Mouse (Mus musculus) 416B (cell line): Measurements from ENCODE around the gene Lgr6.

Experiments
- DNase-seq: peaks from one replicate; pipeline ENCODE4 v3.0.0; 2011; ENCODE audit warnings: low read depth

Gene Lgr6

DNA sequence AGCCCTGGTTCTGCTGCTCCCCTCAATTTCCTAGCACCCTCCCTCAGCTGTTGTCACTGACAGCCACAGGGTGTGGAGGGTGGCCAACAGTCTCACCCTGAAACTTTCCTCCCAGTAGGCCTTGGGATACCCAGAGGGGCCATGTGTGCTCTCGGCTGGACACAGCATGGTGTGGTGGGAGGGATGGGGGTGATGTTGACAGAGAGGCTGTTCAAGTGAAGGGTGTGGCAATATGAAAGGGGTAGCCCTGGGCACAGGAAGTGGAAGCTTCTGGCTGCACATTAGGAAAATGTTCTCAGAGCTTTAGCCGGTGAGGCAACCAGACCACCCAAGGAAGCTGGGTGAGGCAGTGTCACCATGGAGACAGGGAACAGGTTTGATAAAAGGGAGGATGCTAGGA lies 26.1 kb downstream of the Lgr6 start:
- no peak for DNase-seq

DNA sequence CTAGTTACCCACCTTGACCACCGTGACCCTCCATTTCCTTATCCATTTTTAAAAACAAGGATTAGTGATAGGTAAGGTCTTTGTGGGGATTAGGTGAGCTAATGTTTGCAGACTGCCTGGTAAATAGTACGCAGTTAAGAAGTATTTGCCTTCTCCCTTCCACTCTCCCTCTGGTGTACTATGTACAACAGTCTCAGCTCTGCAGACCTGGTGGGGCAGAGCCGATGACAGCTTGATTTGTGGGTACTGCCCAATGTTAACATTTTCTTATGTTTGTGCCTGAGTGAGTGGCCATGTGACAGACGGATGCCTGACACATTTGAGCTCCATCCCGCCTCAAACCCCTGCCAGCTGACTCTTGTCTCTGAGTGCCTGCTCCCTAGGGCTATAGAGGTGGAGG lies 28.6 kb downstream of the Lgr6 start:
- DNase-seq: no peak

DNA sequence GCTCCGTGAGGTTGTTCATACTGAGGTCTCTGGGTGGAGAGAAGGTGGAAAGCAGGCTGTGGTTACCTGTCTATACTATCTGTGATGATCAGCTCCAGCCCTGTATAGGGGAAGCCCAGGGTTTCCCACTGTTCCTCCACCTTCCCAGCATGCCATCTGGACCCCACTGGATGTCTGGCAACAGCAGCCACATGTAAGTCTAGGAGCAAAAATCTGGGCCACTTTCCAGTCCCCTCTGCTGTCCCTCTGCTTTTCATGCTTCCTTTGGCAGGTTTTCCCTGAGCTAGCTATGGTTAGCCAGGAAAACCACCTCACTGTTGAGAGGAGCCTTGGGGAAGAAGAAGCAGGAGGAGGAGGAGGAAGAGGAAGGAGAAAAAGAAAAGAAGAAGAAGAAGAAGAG lies 29.8 kb downstream of the Lgr6 start:
- no peak for DNase-seq

DNA sequence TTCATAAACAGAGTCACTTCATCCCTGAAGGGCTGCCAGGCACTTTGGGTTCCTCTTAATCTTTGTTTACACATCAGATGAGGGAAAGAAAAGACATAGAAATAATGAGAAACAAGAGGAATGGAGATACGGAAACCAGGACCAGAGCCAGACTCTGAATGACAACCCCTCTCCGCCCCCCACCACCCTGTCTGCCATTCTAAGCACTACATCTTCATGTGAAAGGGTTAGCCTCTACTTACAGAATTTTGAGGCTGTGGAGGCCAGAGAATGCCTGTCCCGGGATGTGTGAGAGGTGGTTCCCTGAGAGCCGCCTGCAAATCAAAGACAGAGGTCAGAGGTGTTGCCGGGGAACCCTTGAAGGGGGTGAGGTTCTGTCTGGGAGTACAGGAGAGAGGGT lies 32.4 kb downstream of the Lgr6 start:
- no peak for DNase-seq

DNA sequence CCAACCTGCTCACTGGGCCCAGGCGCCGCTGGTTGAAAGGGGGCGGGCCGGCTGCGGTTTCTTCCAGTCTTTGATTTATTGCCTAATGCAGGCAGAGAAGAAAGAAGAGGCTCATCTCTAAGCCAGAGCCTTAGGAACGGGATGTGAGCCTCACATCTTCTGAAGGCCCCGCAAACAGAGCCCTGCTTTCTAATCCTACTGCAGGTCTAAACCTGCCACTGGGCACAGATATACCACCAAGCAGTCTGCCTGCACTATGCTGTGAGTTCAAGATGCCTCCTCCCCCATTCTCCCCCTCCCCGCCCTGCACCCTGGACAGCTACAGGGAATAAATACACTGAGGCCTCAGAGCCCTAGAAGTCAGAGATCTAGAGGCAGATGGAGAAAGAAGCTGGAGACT lies 35.2 kb downstream of the Lgr6 start:
- DNase-seq: no peak

DNA sequence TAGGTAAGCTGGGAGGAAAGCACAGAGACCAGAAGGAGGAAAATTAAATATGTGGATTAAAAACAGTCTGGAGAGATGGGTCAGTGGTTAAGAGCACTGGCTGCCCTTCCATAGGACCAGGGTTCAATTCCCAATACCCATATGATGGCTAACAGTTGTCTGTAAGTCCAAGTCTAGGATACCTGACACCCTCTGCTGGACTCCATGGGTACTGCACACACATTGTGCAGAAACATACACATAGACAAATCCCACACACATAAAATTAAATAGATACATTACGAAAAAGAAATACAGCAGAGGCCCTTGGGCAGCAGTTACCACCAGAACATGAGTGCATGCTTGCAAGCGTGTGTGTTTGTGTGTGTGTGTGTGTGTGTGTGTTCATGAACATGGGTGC lies 40.6 kb downstream of the Lgr6 start:
- DNase-seq: peak; percentile 4

DNA sequence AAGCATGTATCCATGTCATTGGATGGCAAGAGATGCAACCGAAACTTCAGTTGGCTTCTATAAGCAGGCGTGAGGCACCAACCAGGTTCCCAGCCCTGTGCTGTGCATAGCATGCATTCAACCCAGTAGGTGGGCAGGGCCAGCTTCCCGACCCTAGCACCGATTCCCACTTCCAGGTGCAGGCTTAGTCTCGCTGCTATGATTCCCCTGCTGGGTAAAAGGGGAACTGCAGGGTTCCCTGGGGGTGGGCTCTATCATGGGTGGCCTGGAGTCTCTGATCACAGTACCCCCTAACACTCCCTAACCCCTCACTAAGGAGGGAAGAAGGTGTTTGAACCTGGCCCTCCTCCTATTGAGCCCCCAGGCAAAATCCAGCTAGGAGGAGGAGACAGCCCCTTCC lies 42.1 kb downstream of the Lgr6 start:
- no peak for DNase-seq

DNA sequence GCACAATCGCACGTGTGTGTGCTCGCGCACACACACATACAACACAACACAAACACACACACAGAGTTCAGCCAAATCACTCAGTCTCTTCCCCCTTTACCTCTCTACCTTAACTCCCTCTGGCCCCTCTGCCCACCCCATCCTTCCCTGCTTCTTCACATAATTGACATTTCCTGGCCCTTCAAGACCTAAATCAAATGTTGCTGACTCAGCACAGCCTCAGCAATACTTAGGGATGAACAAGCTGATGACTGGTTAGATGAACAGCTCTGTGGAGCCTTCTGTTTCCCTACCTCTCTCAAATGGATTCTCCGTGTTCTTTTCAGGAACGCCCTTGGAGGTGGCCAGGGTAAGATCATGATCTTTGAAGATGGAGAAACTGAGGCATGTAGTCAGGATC lies 43.8 kb downstream of the Lgr6 start:
- no peak for DNase-seq

DNA sequence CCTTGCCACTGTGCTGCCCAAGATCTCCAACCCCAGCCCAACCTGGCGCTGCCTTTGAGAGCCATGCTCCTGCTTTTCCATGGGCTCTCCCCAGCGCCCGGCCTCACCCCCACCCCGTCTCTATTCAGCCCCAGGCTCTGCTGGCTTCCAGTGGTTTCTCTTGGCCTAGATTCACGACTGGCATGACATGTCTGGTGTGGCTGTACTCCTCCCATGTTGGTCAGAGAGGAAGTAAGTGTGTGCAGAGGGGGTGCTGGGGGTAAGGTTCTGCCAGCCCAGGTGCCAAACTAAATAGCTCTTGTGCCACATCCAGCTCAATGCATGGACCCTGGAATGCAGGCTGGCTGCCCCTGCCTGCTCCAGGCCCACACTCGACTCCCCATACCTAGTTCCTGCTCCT lies 44.9 kb downstream of the Lgr6 start:
- no peak for DNase-seq

DNA sequence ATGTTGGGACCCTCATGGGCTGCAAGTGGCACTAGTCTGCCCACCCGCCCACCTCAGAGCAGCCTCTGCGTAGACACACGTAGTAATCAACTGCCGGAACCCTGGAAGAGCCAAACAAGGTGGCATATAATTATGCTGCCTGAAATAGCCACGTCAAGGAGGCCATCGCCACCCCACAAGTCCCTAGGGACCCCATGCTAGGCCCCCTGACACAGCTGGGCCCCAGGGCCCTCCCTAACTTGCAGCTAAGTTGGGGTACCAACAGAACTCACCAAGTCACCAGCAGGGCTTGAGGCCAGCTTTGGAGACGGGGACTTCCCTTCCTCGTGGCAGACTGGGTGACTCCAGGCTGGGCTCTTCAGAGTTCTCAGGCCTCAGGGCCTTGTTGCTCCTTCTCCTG lies 48.2 kb downstream of the Lgr6 start:
- no peak for DNase-seq

DNA sequence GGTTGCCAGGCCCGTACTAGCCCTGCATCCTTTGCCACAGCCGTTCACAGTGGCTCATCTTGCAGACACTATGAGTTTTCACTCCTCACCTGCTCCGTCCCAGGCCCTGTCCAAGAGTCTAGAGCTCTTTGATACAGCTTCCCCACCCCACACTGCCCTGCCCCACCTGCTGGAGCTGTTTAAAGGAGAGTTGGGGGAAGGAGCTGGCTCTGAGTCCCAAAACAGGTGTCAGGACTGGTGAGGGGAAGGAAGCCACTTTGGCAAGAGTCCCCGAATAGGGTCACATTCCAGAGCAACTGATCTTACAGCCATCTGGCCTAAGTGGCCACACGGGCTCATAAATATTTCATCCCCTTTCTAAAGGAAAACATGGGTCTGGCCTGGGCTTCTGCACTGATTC lies 51.0 kb downstream of the Lgr6 start:
- DNase-seq: no peak

DNA sequence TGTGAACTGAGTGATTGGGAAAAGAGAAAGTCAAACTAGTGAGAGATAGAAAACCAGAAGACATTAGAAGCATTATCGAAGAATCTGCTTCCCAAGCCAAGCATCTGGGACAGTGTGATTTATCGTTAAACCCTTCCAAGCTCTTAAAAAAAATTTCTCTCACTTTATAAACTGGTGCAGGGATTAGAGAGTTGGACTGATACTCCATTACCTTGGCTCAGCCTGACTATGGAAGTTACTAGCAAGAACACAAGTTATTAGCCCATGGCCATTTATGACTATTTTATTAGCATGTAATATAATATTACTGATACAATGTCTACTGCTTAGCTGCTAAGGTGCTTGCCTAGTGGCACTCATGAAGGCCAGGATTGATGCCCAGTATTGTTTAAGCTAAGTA lies 60.6 kb downstream of the Lgr6 start:
- no peak for DNase-seq

DNA sequence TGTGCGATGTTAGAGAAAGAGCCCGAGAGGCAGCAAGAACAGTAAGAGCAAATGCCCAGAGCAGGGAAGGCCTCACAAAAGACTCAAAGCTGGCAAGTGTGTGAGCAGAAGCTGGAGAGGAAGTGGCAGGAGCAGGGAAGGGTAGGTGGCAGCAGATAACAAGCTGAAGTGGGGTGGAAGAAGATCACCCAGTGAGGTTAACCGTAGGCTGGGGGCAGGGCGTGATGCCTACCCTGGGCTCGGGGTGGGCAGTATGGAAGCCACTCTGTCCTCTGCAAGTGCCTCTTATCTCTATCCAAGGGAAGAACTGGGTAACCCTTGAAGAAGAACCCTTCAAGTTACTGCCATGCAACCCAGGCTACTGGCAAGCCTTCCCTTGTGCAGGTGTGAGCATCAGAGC lies 68.8 kb downstream of the Lgr6 start:
- DNase-seq: peak; percentile 7

DNA sequence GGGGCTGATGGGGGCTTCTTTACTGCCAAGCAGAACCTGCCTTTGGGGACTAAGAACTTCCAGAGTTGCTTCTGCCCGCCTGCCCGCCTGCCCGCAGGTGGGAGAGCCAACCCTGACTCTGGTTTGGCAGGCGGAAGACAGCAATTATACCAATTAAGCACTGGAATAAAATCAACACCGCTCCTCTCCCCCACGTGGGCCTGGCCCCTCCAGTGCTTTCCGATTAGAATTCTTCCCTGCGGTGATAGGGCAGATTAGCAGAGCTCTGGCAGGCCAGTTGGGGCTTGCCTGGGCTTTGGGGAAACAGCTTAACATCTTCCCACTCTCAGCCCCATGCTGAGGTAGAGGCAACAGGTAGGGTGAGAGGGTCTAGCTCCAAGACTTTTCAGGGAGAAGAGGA lies 72.4 kb downstream of the Lgr6 start:
- DNase-seq: no peak

DNA sequence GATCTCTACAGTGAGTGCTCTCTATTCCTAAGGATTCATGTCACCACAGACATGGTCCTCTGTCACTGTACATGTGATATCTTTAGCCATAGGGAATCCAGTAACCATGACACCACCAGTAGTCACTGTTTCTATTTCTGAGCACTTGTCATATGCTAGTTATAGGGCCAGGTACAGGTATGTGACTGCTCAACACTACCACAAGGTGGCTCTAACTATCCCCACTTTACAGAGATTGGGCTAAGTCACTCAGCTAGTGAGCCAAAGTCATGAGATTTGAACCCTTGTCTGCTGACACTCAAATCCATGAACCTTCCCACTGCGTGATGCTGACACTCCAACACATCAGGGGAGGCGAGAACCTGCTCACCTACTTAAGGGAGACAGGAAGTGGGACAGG lies 75.0 kb downstream of the Lgr6 start:
- DNase-seq: peak; percentile 35

DNA sequence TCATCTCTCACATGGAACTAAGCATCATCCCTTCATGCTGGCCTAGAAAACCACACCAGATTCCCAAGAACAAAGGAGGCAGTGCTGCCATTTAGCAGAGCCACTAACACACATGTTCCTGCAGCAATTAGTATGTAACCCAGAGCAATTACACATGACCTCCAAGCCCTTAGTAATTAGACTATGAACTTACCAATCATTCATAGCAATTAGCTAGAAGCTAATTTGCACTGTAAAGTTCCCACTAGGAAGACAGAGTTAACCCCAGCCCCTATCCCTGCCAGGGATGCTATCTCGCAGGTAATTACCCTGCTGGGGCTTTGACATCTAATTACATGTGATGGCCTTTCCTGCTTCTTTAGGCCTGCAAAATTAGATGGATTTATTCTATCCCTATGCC lies 78.8 kb downstream of the Lgr6 start:
- no peak for DNase-seq

DNA sequence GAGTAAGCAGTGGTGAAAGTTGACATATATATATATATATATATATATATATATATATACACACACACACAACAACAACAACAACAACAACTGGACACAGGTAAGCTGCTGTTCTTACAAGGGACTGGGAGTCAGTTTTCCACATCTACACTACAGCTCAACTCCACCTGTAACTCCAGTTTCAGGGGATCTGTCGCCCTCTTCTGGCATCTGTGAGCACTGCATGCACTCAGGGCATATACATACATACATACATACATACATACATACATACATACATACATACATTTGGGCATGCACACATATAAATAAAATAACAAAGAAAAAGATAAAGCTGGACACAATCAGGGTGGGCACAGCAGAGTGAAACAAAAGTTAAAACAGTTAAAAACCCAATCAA lies 81.5 kb downstream of the Lgr6 start:
- DNase-seq: peak; percentile 24

DNA sequence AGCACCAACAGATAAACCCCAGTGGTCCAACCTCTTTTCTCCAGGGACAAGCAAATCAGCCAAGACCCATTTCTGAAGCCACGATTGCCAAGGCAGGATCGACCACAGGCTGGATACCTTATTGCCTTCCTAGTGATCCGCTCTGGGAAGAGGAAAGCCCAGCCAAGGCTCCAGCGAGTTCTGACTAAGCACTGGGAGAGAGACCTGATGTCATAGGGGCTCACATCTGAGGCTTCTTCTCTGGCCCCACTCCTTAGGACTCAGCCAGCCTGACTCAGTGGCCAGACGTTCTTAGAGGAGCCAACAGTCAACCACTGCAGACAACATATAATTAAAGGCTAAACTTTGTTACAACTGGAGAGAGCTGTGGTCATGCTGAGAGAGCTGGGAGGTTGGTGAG lies 83.1 kb downstream of the Lgr6 start:
- no peak for DNase-seq

DNA sequence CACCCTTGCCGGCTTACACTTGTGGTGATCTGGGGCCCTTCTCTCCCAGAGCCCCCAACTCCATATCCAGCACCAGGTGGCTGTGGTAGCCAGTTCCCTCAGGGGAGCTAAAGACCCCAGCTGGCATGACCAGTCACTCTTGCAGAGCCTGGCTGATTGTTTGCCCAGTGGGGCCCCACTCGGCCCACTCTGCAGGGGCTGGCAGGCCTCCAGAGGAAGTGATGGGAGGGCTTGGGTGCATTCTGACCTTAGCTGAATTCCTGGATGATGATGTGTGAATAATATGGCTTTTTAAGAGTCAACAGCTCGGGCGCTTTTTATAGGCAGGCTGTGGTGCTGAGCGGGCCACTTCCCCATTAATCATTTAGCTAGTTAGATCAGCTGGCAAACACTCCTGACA lies 84.1 kb downstream of the Lgr6 start:
- DNase-seq: peak; percentile 15

DNA sequence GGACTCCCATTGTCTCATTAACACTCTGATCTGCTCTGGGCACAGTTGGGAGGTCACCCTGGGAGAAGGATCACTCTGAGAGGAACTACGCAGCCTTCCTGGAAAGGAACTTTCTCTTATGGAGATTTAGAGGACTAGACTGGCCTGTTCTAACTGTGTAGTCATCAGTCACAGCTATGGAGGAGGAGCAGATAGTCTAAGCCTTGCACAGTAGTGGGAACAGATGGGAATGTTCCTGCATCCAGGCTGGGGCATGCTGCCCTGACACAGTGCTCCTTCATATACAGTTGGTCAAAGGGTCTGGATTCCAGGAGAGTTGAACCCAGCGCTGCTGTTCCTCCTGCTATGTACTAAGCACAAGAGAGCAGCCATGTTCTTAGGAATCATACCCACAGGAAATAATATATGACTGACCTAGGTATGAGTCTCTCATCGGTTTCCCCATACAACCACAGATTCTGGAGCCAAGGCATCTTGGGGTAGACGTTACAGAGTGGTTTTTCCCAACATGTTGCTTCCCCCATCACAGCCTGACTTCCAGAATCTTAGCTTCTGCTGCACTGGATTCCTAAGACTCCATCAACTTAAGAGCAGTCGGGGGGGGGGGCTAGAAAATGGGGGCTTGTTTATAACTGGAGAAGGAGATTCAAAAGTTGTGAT lies 84.7 kb downstream of the Lgr6 start:
- DNase-seq: peak; percentile 18

DNA sequence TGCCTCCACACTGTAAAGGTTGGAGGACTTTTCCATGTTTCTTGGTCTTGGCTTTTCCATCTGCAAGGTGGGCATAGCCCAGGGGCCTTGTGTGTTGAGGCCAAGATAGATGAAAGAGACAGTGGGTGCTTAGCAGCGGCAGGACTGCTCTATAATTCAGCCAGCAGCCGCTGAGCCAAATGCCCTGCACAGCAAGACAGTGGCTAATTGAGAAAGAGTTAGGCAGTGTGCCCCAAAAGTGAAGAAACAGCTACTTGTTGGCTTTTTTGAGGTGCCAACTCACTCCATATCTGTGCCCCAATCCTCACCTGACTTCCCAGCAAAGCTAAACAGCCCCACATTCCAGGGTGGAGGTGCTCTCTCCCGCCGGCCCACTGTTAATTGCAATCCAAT lies 85.3 kb downstream of the Lgr6 start:
- no peak for DNase-seq

DNA sequence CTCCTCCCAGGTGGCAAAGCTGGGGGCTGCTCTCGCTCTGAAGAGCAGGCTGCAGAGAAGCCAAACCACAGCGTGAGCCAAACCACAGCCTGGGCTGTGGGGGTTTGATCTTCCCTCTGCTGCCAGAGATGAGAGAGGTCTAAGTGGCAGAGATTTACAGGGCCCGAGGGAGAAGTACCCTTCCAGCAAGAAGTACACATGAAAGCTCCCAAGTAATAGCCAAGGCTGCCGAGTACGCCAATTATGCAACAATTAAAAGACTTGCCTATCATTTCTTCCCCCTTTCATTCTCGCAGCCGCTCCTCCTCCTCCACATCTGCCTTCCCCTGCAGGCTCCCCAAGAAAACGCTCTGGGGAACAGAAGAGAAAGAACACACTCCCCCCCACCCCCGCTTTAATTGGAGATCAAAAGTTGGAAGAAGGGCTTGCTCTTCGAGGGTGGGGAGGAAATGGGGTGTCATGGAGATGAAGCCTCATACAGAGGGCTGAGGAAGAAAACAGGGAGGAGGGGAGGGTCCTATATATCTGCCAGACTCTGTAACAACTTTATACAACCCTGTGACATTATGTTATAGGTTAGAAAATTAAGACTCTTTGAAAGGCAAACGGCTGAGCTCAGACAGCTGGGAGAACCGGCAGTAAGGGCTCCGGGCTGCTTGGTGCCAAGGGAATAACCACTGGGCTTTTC lies 85.8 kb downstream of the Lgr6 start:
- no peak for DNase-seq

DNA sequence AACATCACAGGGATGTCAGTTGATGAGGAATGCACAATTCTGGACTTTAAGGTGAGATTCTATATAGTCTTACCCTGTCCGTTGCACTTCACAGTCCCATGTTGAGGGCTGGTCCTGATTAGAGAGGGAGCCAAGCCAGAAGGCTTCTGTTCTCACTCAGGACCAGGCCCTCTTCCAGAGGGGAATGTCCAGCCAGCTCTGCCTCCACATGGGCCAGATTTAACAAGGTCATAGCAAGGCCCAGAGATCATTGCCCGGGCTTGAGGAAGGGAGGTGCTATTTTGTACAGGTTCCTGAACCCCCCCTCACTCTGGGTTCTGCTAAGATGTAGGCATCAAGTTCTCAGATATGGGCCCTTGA lies 87.4 kb downstream of the Lgr6 start:
- DNase-seq: no peak

DNA sequence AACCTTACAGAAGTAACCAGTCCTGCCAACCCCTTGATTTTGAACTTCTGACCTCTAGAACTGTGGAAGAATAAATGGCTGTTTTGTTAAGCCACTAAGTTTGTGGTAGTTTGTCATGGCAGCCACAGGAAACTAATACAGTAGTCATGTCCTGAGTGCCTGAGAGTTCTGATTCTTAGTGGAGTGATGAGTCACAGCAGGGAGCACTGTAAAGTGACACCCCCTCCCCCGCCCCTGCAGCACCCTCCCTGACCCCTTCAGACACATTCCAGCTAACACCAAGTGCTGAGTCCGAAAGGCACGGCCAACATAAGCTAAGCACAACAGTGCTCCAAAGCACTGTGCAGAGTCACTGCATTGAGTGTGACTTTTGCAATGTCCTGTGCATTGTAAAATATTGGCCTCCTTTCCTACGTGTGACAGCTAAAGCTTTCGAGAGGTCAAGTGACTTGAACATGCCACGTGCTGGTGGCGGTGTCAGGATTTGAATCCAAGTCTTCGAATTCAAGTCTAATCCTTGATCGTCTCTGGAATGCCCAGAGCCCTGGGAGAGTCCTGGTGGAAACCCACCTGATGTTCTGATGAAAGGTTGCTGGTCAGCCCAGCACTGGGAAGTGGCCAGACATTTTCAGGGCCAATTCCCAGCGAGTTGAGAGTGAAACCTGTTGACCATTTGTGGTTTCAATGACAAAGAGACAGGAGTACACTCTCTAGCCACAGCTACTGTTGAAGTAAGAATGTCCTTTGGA lies 88.0 kb downstream of the Lgr6 start:
- DNase-seq: peak; percentile 76
